ENCODE assay signal across 14 mouse cellular contexts in the genomic region with DNA sequence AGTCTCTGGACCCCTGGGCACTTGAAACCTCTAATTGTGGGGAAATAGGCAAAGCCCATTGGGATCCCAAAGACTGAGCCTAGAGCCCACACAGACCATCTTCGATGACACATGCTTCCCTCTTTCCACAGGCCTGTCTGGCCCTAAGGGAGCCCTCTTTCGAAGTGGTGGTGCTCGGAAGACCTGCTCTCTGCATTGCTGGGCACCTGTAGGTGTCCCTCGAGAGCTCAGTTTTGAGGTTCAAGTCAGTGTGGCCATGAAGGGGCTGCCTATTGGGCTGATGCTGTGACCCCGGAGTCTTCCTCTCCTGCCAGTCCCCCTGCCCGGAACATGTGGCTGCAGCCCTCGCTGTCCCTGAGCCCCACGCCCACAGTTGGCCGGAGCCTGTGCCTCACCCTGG. TPM values are rescaled to one million over a fixed set of nuclear protein-coding genes. Genes with fewer than 3 reads are reported as not detected.
DNase-seq lines count a peak whose midpoint lies in the region; ATAC-seq lines count a peak whose summit lies in the region.
"Had no signal": no experiment of that assay in that cellular context is flagged by ENCODE, and none has a peak within 500 bp of the region (broad histone marks: within the 10 kb centered on the region; RNA-seq: fewer than 3 reads in every experiment).

No protein-coding gene starts in this region.

- H3K4me2 ChIP-seq in hindbrain, embryonic 11.5 days (replicated peaks; ENCODE audit: low read depth, low read length): no peak overlapping the region; the same call in 1 of the 2 replicates
- peak overlapping the region; percentile 59 for H3K4me2 ChIP-seq in hindbrain, embryonic 16.5 days (ENCODE audit: low read length)
- peak overlapping the region; percentile 59 for H3K4me2 ChIP-seq in neural tube, embryonic 13.5 days
- H3K4me2 ChIP-seq: liver, embryonic 12.5 days; stomach, embryonic 15.5 days had no signal

- H3K27me3 ChIP-seq in hindbrain, embryonic 10.5 days (ENCODE audit: insufficient read depth, poor library complexity, severe bottlenecking): peaks cover 84% of the 10 kb centered on the region
- 0 out of 2 replicates have a peak, but pooled peaks cover 2% of the 10 kb centered on the region for H3K27me3 ChIP-seq in hindbrain, embryonic 11.5 days (ENCODE audit: control insufficient read depth, insufficient read depth, low read length)
- H3K27me3 ChIP-seq in forebrain, embryonic 10.5 days (ENCODE audit: poor library complexity, severe bottlenecking): peaks cover 100% of the 10 kb centered on the region
- no peaks in the 10 kb centered on the region for H3K27me3 ChIP-seq in hindbrain, embryonic 16.5 days (replicated peaks; ENCODE audit: control insufficient read depth, insufficient read depth, low read length)
- peaks cover 9% of the 10 kb centered on the region for H3K27me3 ChIP-seq in neural tube, embryonic 13.5 days
- H3K27me3 ChIP-seq: stomach, embryonic 15.5 days had no signal

- H3K27ac ChIP-seq in hindbrain, embryonic 10.5 days: peak overlapping the region; percentile 85
- no peak overlapping the region for H3K27ac ChIP-seq in hindbrain, embryonic 11.5 days (ENCODE audit: low read depth, low read length)
- H3K27ac ChIP-seq in forebrain, embryonic 10.5 days: peak overlapping the region; percentile 85
- H3K27ac ChIP-seq in hindbrain, embryonic 16.5 days (ENCODE audit: low read depth, low read length): no peak overlapping the region
- H3K27ac ChIP-seq in neural tube, embryonic 13.5 days (replicated peaks): no peak overlapping the region
- H3K27ac ChIP-seq: liver, embryonic 12.5 days; stomach, embryonic 15.5 days had no signal

- DNase-seq in hindbrain, embryonic 10.5 days (ENCODE audit: low spot score): no peak
- no peak for DNase-seq in hindbrain, embryonic 11.5 days (ENCODE audit: low spot score)
- DNase-seq in forebrain, embryonic 10.5 days (ENCODE audit: extremely low spot score, low spot score): no peak
- no peak for DNase-seq in right cerebral cortex, adult 18-20 months
- DNase-seq in thymus, postnatal 25 days: no peak
- no peak for DNase-seq in right cerebral cortex, postnatal 25 days
- DNase-seq: heart, postnatal 36 days; lung, postnatal 36 days had no signal

- H3K9me3 ChIP-seq in hindbrain, embryonic 10.5 days: no peaks in the 10 kb centered on the region
- H3K9me3 ChIP-seq in hindbrain, embryonic 11.5 days (ENCODE audit: control insufficient read depth, low read length): no peaks in the 10 kb centered on the region
- no peaks in the 10 kb centered on the region for H3K9me3 ChIP-seq in forebrain, embryonic 10.5 days
- no peaks in the 10 kb centered on the region for H3K9me3 ChIP-seq in hindbrain, embryonic 16.5 days (ENCODE audit: control insufficient read depth, low read length)
- H3K9me3 ChIP-seq in neural tube, embryonic 13.5 days: no peaks in the 10 kb centered on the region
- H3K9me3 ChIP-seq: liver, embryonic 12.5 days; stomach, embryonic 15.5 days had no signal

- no peak overlapping the region for H3K4me3 ChIP-seq in hindbrain, embryonic 10.5 days
- H3K4me3 ChIP-seq in hindbrain, embryonic 11.5 days (ENCODE audit: low read depth, low read length): no peak overlapping the region
- peak overlapping the region; percentile 52; the same call in 1 of the 2 replicates for H3K4me3 ChIP-seq in forebrain, embryonic 10.5 days
- peak overlapping the region; percentile 54 for H3K4me3 ChIP-seq in hindbrain, embryonic 16.5 days (ENCODE audit: low read length)
- H3K4me3 ChIP-seq in neural tube, embryonic 13.5 days: peak overlapping the region; percentile 58
- H3K4me3 ChIP-seq: liver, embryonic 12.5 days; stomach, embryonic 15.5 days had no signal

- ATAC-seq in hindbrain, embryonic 11.5 days (ENCODE audit: low FRiP score): no peak
- no peak for ATAC-seq in hindbrain, embryonic 16.5 days
- no peak for ATAC-seq in neural tube, embryonic 13.5 days (ENCODE audit: low read depth)
- ATAC-seq: liver, embryonic 12.5 days had no signal

- H3K9ac ChIP-seq in hindbrain, embryonic 11.5 days (ENCODE audit: low read depth, low read length): no peak overlapping the region
- peak overlapping the region; percentile 43; the same call in 1 of the 2 replicates for H3K9ac ChIP-seq in hindbrain, embryonic 16.5 days (ENCODE audit: low read depth, low read length)
- H3K9ac ChIP-seq in neural tube, embryonic 13.5 days: peak overlapping the region; percentile 80; the same call in 1 of the 2 replicates
- H3K9ac ChIP-seq: liver, embryonic 12.5 days; stomach, embryonic 15.5 days had no signal

- H3K4me1 ChIP-seq in hindbrain, embryonic 10.5 days (replicated peaks): peaks cover 59% of the 10 kb centered on the region
- H3K4me1 ChIP-seq in hindbrain, embryonic 11.5 days (replicated peaks; ENCODE audit: control insufficient read depth, insufficient read depth, low read length): no peaks in the 10 kb centered on the region
- peaks cover 67% of the 10 kb centered on the region for H3K4me1 ChIP-seq in forebrain, embryonic 10.5 days
- H3K4me1 ChIP-seq in hindbrain, embryonic 16.5 days (ENCODE audit: control insufficient read depth, insufficient read depth, low read depth, low read length): peaks cover 30% of the 10 kb centered on the region; the same call in 1 of the 2 replicates
- peaks cover 40% of the 10 kb centered on the region for H3K4me1 ChIP-seq in neural tube, embryonic 13.5 days (replicated peaks)
- H3K4me1 ChIP-seq: stomach, embryonic 15.5 days had no signal

- peaks cover 15% of the 10 kb centered on the region for H3K36me3 ChIP-seq in hindbrain, embryonic 10.5 days
- H3K36me3 ChIP-seq in hindbrain, embryonic 11.5 days (ENCODE audit: control insufficient read depth, insufficient read depth, low read length): no peaks in the 10 kb centered on the region
- H3K36me3 ChIP-seq in forebrain, embryonic 10.5 days (replicated peaks): peaks cover 14% of the 10 kb centered on the region
- no peaks in the 10 kb centered on the region for H3K36me3 ChIP-seq in hindbrain, embryonic 16.5 days (ENCODE audit: control insufficient read depth, insufficient read depth, low read length)
- peaks cover 14% of the 10 kb centered on the region for H3K36me3 ChIP-seq in neural tube, embryonic 13.5 days
- H3K36me3 ChIP-seq: stomach, embryonic 15.5 days had no signal

- 69% methylated on average over 9 of the region's 9 CpGs for WGBS in hindbrain, embryonic 10.5 days
- 73% methylated on average over 9 of the region's 9 CpGs for WGBS in hindbrain, embryonic 11.5 days
- 72% methylated on average over 9 of the region's 9 CpGs for WGBS in forebrain, embryonic 10.5 days
- 51% methylated on average over 9 of the region's 9 CpGs for WGBS in hindbrain, embryonic 16.5 days
- 71% methylated on average over 9 of the region's 9 CpGs for WGBS in neural tube, embryonic 13.5 days

RNA-seq across cellular contexts. Expression of a gene that starts 2.7 kb away (rescaled TPM):
- 5.8 and 14.8 TPM in 2 replicates for polyA plus RNA-seq in hindbrain, embryonic 10.5 days (2016; fragmentation: Nextera tagmentation; extraction: Ambion mirVana)
- 24.5 and 29.1 TPM in 2 replicates for polyA plus RNA-seq in hindbrain, embryonic 11.5 days (2014; fragmentation: Nextera tagmentation; extraction: Ambion mirVana)
- polyA plus RNA-seq in forebrain, embryonic 10.5 days (2016; fragmentation: Nextera tagmentation; extraction: Ambion mirVana): 9.6 and 11.1 TPM in 2 replicates
- 88.0 and 92.3 TPM in 2 replicates for polyA plus RNA-seq in hindbrain, embryonic 16.5 days (2015; fragmentation: Nextera tagmentation; extraction: Ambion mirVana)
- 59.3 and 63.7 TPM in 2 replicates for polyA plus RNA-seq in neural tube, embryonic 13.5 days (2015; fragmentation: Nextera tagmentation; extraction: Ambion mirVana)

RNA-seq across cellular contexts. Expression of a gene that starts 27.8 kb away (rescaled TPM):
- 34.7 and 38.6 TPM in 2 replicates for polyA plus RNA-seq in hindbrain, embryonic 10.5 days (2016; fragmentation: Nextera tagmentation; extraction: Ambion mirVana)
- 39.0 and 44.3 TPM in 2 replicates for polyA plus RNA-seq in hindbrain, embryonic 11.5 days (2014; fragmentation: Nextera tagmentation; extraction: Ambion mirVana)
- polyA plus RNA-seq in forebrain, embryonic 10.5 days (2016; fragmentation: Nextera tagmentation; extraction: Ambion mirVana): 33.8 and 38.6 TPM in 2 replicates
- polyA plus RNA-seq in hindbrain, embryonic 16.5 days (2015; fragmentation: Nextera tagmentation; extraction: Ambion mirVana): 17.6 and 25.2 TPM in 2 replicates
- polyA plus RNA-seq in neural tube, embryonic 13.5 days (2015; fragmentation: Nextera tagmentation; extraction: Ambion mirVana): 25.9 and 26.6 TPM in 2 replicates

RNA-seq across cellular contexts. Expression of a gene that starts 32.8 kb away (rescaled TPM):
- not detected in 2 replicates for polyA plus RNA-seq in hindbrain, embryonic 10.5 days (2016; fragmentation: Nextera tagmentation; extraction: Ambion mirVana)
- polyA plus RNA-seq in hindbrain, embryonic 11.5 days (2014; fragmentation: Nextera tagmentation; extraction: Ambion mirVana): not detected in 2 replicates
- polyA plus RNA-seq in forebrain, embryonic 10.5 days (2016; fragmentation: Nextera tagmentation; extraction: Ambion mirVana): not detected in 2 replicates
- polyA plus RNA-seq in hindbrain, embryonic 16.5 days (2015; fragmentation: Nextera tagmentation; extraction: Ambion mirVana): not detected in 2 replicates
- not detected in 2 replicates for polyA plus RNA-seq in neural tube, embryonic 13.5 days (2015; fragmentation: Nextera tagmentation; extraction: Ambion mirVana)
- polyA plus RNA-seq: frontal cortex, adult 2 months; kidney, embryonic 16.5 days; liver, embryonic 12.5 days; stomach, embryonic 15.5 days had no signal

RNA-seq across cellular contexts. Expression of a gene that starts 33.6 kb away (rescaled TPM):
- 4.8 and 5.0 TPM in 2 replicates for polyA plus RNA-seq in hindbrain, embryonic 10.5 days (2016; fragmentation: Nextera tagmentation; extraction: Ambion mirVana)
- 3.6 TPM in 2 replicates for polyA plus RNA-seq in hindbrain, embryonic 11.5 days (2014; fragmentation: Nextera tagmentation; extraction: Ambion mirVana)
- 2.0 and 2.7 TPM in 2 replicates for polyA plus RNA-seq in forebrain, embryonic 10.5 days (2016; fragmentation: Nextera tagmentation; extraction: Ambion mirVana)
- 6.8 and 7.9 TPM in 2 replicates for polyA plus RNA-seq in hindbrain, embryonic 16.5 days (2015; fragmentation: Nextera tagmentation; extraction: Ambion mirVana)
- polyA plus RNA-seq in neural tube, embryonic 13.5 days (2015; fragmentation: Nextera tagmentation; extraction: Ambion mirVana): 6.8 and 7.1 TPM in 2 replicates

RNA-seq across cellular contexts. Expression of a gene that starts 37.9 kb away (rescaled TPM):
- polyA plus RNA-seq in hindbrain, embryonic 10.5 days (2016; fragmentation: Nextera tagmentation; extraction: Ambion mirVana): not detected in 2 replicates
- polyA plus RNA-seq in hindbrain, embryonic 11.5 days (2014; fragmentation: Nextera tagmentation; extraction: Ambion mirVana): not detected in 2 replicates
- polyA plus RNA-seq in forebrain, embryonic 10.5 days (2016; fragmentation: Nextera tagmentation; extraction: Ambion mirVana): not detected in 2 replicates
- not detected in 2 replicates for polyA plus RNA-seq in hindbrain, embryonic 16.5 days (2015; fragmentation: Nextera tagmentation; extraction: Ambion mirVana)
- not detected in 2 replicates for polyA plus RNA-seq in neural tube, embryonic 13.5 days (2015; fragmentation: Nextera tagmentation; extraction: Ambion mirVana)
- polyA plus RNA-seq: frontal cortex, adult 2 months; kidney, embryonic 16.5 days; liver, embryonic 12.5 days; stomach, embryonic 15.5 days had no signal

Comparison
In these comparisons a context has a peak if more than half of its experiments do, and no peak if none do; other contexts are left out.
1. H3K27ac ChIP-seq: peak in hindbrain, embryonic 10.5 days (single experiment) and forebrain, embryonic 10.5 days (single experiment); none in hindbrain, embryonic 11.5 days (single experiment), hindbrain, embryonic 16.5 days (single experiment) and neural tube, embryonic 13.5 days (single experiment).
2. H3K4me3 ChIP-seq: peak in forebrain, embryonic 10.5 days (single experiment), hindbrain, embryonic 16.5 days (single experiment) and neural tube, embryonic 13.5 days (single experiment); none in hindbrain, embryonic 10.5 days (single experiment) and hindbrain, embryonic 11.5 days (single experiment).